Mouse (Mus musculus) brain, embryonic 14.5 days (tissue): Measurements from ENCODE around the gene Cyp2s1.

Source experiments
- CTCF ChIP-seq: fragments of 200-500 bp; IDR thresholded peaks from 2 replicates; pipeline ENCODE4 v1.5.1; 2012; ENCODE audit warnings: inconsistent platforms, mild to moderate bottlenecking, moderate library complexity, borderline replicate concordance; ENCODE audit not compliant: insufficient read depth, insufficient read length; ENCODE audit errors: extremely low read depth
- POLR2A ChIP-seq: fragments of 200-500 bp; IDR thresholded peaks from 2 replicates; pipeline ENCODE4 v1.6.1; 2012; ENCODE audit warnings: mild to moderate bottlenecking, inconsistent platforms, borderline replicate concordance; ENCODE audit not compliant: poor library complexity, insufficient read depth, insufficient read length, severe bottlenecking; ENCODE audit errors: extremely low read depth

- no peak for TF ChIP-seq POLR2A
- TF ChIP-seq CTCF: no peak
Observed at GRCm38 (mm10) chr7:25844423-25844822, 27.7 kb upstream of the Cyp2s1 start.
